Mouse (Mus musculus): ENCODE measurements around the gene Olfr1066.
"Not testable (repeated sequence)": the region's sequence is repeated elsewhere in the genome, so short reads cannot be mapped to it uniquely, and the experiment has no call there.

Gene Olfr1066

GRCm38 (mm10) chr2:86456169-86456568 is at the start of gene Olfr1066:
Olfr1066 (minus strand) TSS chr2:86456269.
- DNase-seq (ENCODE audit: low spot score in 2 of 2): no peak

- no peak for DNase-seq (ENCODE audit: low spot score in 2 of 2)
These were observed 31.2 kb upstream of the Olfr1066 start, which contains the start of gene Olfr228 for GRCm38 (mm10) chr2:86487286-86487685. Olfr228 (minus strand) TSS chr2:86487386.

- DNase-seq (ENCODE audit: low spot score in 2 of 2): peak in 1 of 2 experiments; percentile 30
These were observed 8.5 kb upstream of the Olfr1066 start for GRCm38 (mm10) chr2:86464442-86465109.

- DNase-seq (ENCODE audit: low spot score in 2 of 2): no peak
These were observed 4.4 kb upstream of the Olfr1066 start for GRCm38 (mm10) chr2:86460434-86460833.

GRCm38 (mm10) chr2:86450491-86450890 is 5.6 kb downstream of the Olfr1066 start, which contains the start of gene Olfr1065:
Olfr1065 (minus strand) TSS chr2:86450591.
- DNase-seq (ENCODE audit: low spot score in 2 of 2): not testable (repeated sequence)

- DNase-seq (ENCODE audit: low spot score in 2 of 2): not testable (repeated sequence)
These were observed 14.0 kb downstream of the Olfr1066 start for GRCm38 (mm10) chr2:86442101-86442500.

- not testable (repeated sequence) for DNase-seq (ENCODE audit: low spot score in 2 of 2)
These were observed 27.6 kb downstream of the Olfr1066 start for GRCm38 (mm10) chr2:86428511-86428910.

- not testable (repeated sequence) for DNase-seq (ENCODE audit: low spot score in 2 of 2)
These were observed 29.4 kb downstream of the Olfr1066 start, which contains the start of gene Olfr1062 for GRCm38 (mm10) chr2:86426649-86427048. Olfr1062 (minus strand) TSS chr2:86426749.

GRCm38 (mm10) chr2:86413950-86414349 is 42.1 kb downstream of the Olfr1066 start, which contains the start of gene Olfr1061:
Olfr1061 (minus strand) TSS chr2:86414050.
- no peak for DNase-seq (ENCODE audit: low spot score in 2 of 2)
